Mouse (Mus musculus) kidney, adult 2 months (tissue): ENCODE data around the gene Zfp273. TPM values are rescaled to one million over a fixed set of nuclear protein-coding genes. Genes with fewer than 3 reads are reported as not detected.
"Not testable (repeated sequence)": the region's sequence is repeated elsewhere in the genome, so short reads cannot be mapped to it uniquely, and the experiment has no call there.

Experiments used
- DNase-seq: peaks from one replicate; pipeline ENCODE4 v3.0.0; 2021
- H3K27ac ChIP-seq: fragments of 200-500 bp; 2 replicates; pipeline ENCODE4 v1.5.1; 2012; ENCODE audit warnings: low read depth, low read length, control low read depth, inconsistent platforms; ENCODE audit not compliant: insufficient read depth
- H3K27me3 ChIP-seq: fragments of 200-500 bp; replicated peaks from 2 replicates; pipeline ENCODE4 v1.6.1; 2012; ENCODE audit warnings: mild to moderate bottlenecking, moderate library complexity, low read length, inconsistent platforms; ENCODE audit not compliant: control insufficient read depth, insufficient read depth
- H3K36me3 ChIP-seq: fragments of 200-500 bp; 2 replicates; pipeline ENCODE4 v1.6.1; 2012; ENCODE audit warnings: mild to moderate bottlenecking, moderate library complexity, low read length, inconsistent platforms; ENCODE audit not compliant: control insufficient read depth, insufficient read depth
- H3K4me1 ChIP-seq: fragments of 200-500 bp; 2 replicates; pipeline ENCODE4 v1.6.1; 2011; ENCODE audit warnings: low read length; ENCODE audit not compliant: control insufficient read depth, insufficient read depth
- H3K4me3 ChIP-seq: fragments of 200-500 bp; 2 replicates; pipeline ENCODE4 v1.5.1; 2011; ENCODE audit warnings: mild to moderate bottlenecking, low read depth, low read length, control low read depth; ENCODE audit not compliant: insufficient read depth
- CTCF ChIP-seq: fragments of 200-500 bp; conservative IDR thresholded peaks from 2 replicates; pipeline ENCODE4 v1.5.1; 2011; ENCODE audit warnings: low read depth, mild to moderate bottlenecking, control low read depth, low read length, moderate library complexity, mixed read lengths; ENCODE audit not compliant: insufficient read depth, insufficient read length
- POLR2A ChIP-seq: fragments of 200-500 bp; IDR thresholded peaks from one replicate; pipeline ENCODE4 v1.6.1; 2011; ENCODE audit warnings: low read depth, low read length, control low read depth
- WGBS: fragments of 180-500 bp; shearing (Covaris S2); methylation state at CpG from one replicate; pipeline ENCODE4 v1.1.7; 2018; 5-methylcytosine and 5-hydroxymethylcytosine counted together
- polyA plus RNA-seq: library from polyadenylated mRNA; depleted of rRNA; stranded (reverse); fragments of >200 nt; gene quantifications from 2 replicates; pipeline ENCODE4 v1.2.3, GENCODE M21; 2012; rRNA removed

The Zfp273 gene
- polyA plus RNA-seq, 1 experiment, result 1.1 TPM

GRCm38 (mm10) chr13:67867899-67868298 lies 54.4 kb downstream of the Zfp273 start:
- no peak overlapping the region for H3K27ac ChIP-seq
- TF ChIP-seq POLR2A, result no peak
- TF ChIP-seq CTCF, result peak; percentile 37
- 18% methylated on average over 3 of the region's 3 CpGs for WGBS
- H3K36me3 ChIP-seq, result no peaks in the 10 kb centered on the region
- no peaks in the 10 kb centered on the region for H3K4me1 ChIP-seq
- no peaks in the 10 kb centered on the region; the same call in 1 of the 2 replicates for H3K27me3 ChIP-seq
- no peak for DNase-seq
- H3K4me3 ChIP-seq, result no peak overlapping the region

- not testable (repeated sequence) for H3K4me1 ChIP-seq, DNase-seq, H3K36me3 ChIP-seq, H3K27ac ChIP-seq, H3K4me3 ChIP-seq, H3K27me3 ChIP-seq
- WGBS, result 25% methylated on average over 9 of the region's 12 CpGs
Measured at GRCm38 (mm10) chr13:67876049-67876698, 62.6 kb downstream of the Zfp273 start.

Other genes starting within 250 kb of the Zfp273 start
- 0.49 and 0.86 TPM in 2 replicates for gene Zfp729b, start 204.0 kb upstream of the Zfp273 start, polyA plus RNA-seq
- not detected in 2 replicates for gene Gm49345, start 176.0 kb upstream of the Zfp273 start, polyA plus RNA-seq
- 0.91 and 1.4 TPM in 2 replicates for gene Zfp729a, start 175.9 kb upstream of the Zfp273 start, polyA plus RNA-seq
- gene Zfp738, start 126.7 kb upstream of the Zfp273 start, polyA plus RNA-seq, result 3.6 and 4.2 TPM in 2 replicates
- 1.1 and 1.9 TPM in 2 replicates for gene Zfp65, start 84.6 kb upstream of the Zfp273 start, polyA plus RNA-seq
- gene Zfp85, start 58.5 kb upstream of the Zfp273 start, polyA plus RNA-seq, result 0.53 and 0.58 TPM in 2 replicates
- 0.90 and 2.1 TPM in 2 replicates for gene Zfp493, start 34.0 kb upstream of the Zfp273 start, polyA plus RNA-seq
- gene Gm10037, start 17.4 kb downstream of the Zfp273 start, polyA plus RNA-seq, result 1.9 and 2.5 TPM in 2 replicates
- not detected in 2 replicates for gene BC048507, start 49.6 kb downstream of the Zfp273 start, polyA plus RNA-seq